In genomic region chr13:54192021-54192481, GRCm38 (mm10) we compare ENCODE assay signal across 8 mouse cellular contexts. TPM values are rescaled to one million over a fixed set of nuclear protein-coding genes. Genes with fewer than 3 reads are reported as not detected.
A peak's percentile ranks its signal among the peaks of the same experiment; 100 is the strongest.
DNase-seq lines count a peak whose midpoint lies in the region; ATAC-seq lines count a peak whose summit lies in the region.

Hrh2 (plus strand) TSS chr13:54192129.

- H3K27ac ChIP-seq in forebrain, embryonic 16.5 days (ENCODE audit: low read length): no peak within 1 kb of the TSS
- no peak within 1 kb of the TSS for H3K27ac ChIP-seq in limb, embryonic 12.5 days

- peak; percentile 67 for ATAC-seq in forebrain, embryonic 16.5 days
- no peak for ATAC-seq in limb, embryonic 12.5 days (ENCODE audit: insufficient number of reproducible peaks, insufficient read depth, low FRiP score, low TSS enrichment, low read depth)

- intact Hi-C loops in gastrocnemius, postnatal 36 days (cut with DNase I): no loop called here

- 0 out of 2 replicates have a peak, but pooled peaks cover 3% of the 10 kb centered on the region for H3K4me1 ChIP-seq in forebrain, embryonic 16.5 days (replicated peaks; ENCODE audit: control insufficient read depth, insufficient read depth, low read length)
- no peaks in the 10 kb centered on the region; the same call in 1 of the 2 replicates for H3K4me1 ChIP-seq in limb, embryonic 12.5 days (replicated peaks)

- no peaks in the 10 kb centered on the region for H3K9me3 ChIP-seq in forebrain, embryonic 16.5 days (ENCODE audit: control insufficient read depth, low read length)
- H3K9me3 ChIP-seq in limb, embryonic 12.5 days: no peaks in the 10 kb centered on the region

- H3K4me2 ChIP-seq in forebrain, embryonic 16.5 days (ENCODE audit: low read length): peak within 1 kb of the TSS; percentile 75
- H3K4me2 ChIP-seq in limb, embryonic 12.5 days: peak within 1 kb of the TSS; percentile 56

- WGBS in forebrain, embryonic 16.5 days: 2% methylated on average over 31 of the region's 31 CpGs
- WGBS in limb, embryonic 12.5 days: 1% methylated on average over 31 of the region's 31 CpGs

- peak within 1 kb of the TSS; percentile 67 for H3K9ac ChIP-seq in forebrain, embryonic 16.5 days (replicated peaks; ENCODE audit: low read depth, low read length)
- H3K9ac ChIP-seq in limb, embryonic 12.5 days (replicated peaks): no peak within 1 kb of the TSS

- DNase-seq in kidney, postnatal 10 days: peak; percentile 19
- no peak for DNase-seq in kidney, adult 11 months
- peak; percentile 51 for DNase-seq in T-cell, adult 2 months (ENCODE audit: low spot score)
- DNase-seq in right cerebral cortex, adult 2 months (ENCODE audit: low spot score in 2 of 2): peak; percentile 61 to 68
- no peak for DNase-seq in urinary bladder, postnatal 10 days (ENCODE audit: low spot score)
- DNase-seq in gastrocnemius, postnatal 36 days: no peak

- 0 out of 2 replicates have a peak, but pooled peaks cover 2% of the 10 kb centered on the region for H3K27me3 ChIP-seq in forebrain, embryonic 16.5 days (replicated peaks; ENCODE audit: control insufficient read depth, insufficient read depth, low read length)
- peaks cover 51% of the 10 kb centered on the region for H3K27me3 ChIP-seq in limb, embryonic 12.5 days

- no peaks in the 10 kb centered on the region for H3K36me3 ChIP-seq in forebrain, embryonic 16.5 days (ENCODE audit: control insufficient read depth, insufficient read depth)
- no peaks in the 10 kb centered on the region for H3K36me3 ChIP-seq in limb, embryonic 12.5 days

- H3K4me3 ChIP-seq in forebrain, embryonic 16.5 days (replicated peaks; ENCODE audit: low read length): peak within 1 kb of the TSS; percentile 56
- H3K4me3 ChIP-seq in limb, embryonic 12.5 days (replicated peaks): peak within 1 kb of the TSS; percentile 32

RNA-seq across cellular contexts. Expression of gene Hrh2, which starts in this region (rescaled TPM):
- polyA plus RNA-seq in forebrain, embryonic 16.5 days (2015; fragmentation: Nextera tagmentation; extraction: Ambion mirVana): 0.73 and 0.77 TPM in 2 replicates
- not detected in 2 replicates for polyA plus RNA-seq in limb, embryonic 12.5 days (2016; fragmentation: Nextera tagmentation; extraction: Ambion mirVana)
- under 1 TPM in 1 of 2 experiments, not detected in 1; 0.10 TPM for total RNA-seq in gastrocnemius, postnatal 36 days (2021)

Comparison
In these comparisons a context has a peak if more than half of its experiments do, and no peak if none do; other contexts are left out.
1. DNase-seq: peak in kidney, postnatal 10 days (single experiment), T-cell, adult 2 months (single experiment) and right cerebral cortex, adult 2 months (2 of 2); none in kidney, adult 11 months (single experiment), urinary bladder, postnatal 10 days (single experiment) and gastrocnemius, postnatal 36 days (0 of 2).
2. Peak in ATAC-seq, H3K4me3 ChIP-seq, H3K9ac ChIP-seq and H3K4me2 ChIP-seq in forebrain, embryonic 16.5 days; RNA of the gene not detected or under 1 TPM.